Mouse (Mus musculus) bone marrow macrophage, adult 2 months (primary cell): ENCODE results near the gene Srgap3.

Experiments
- CTCF ChIP-seq: IDR thresholded peaks from 2 replicates; pipeline ENCODE4 v1.5.1; 2012; ENCODE audit warnings: low read depth, mild to moderate bottlenecking, low read length, moderate library complexity
- POLR2A ChIP-seq: IDR thresholded peaks from 2 replicates; pipeline ENCODE4 v1.6.1; 2012; ENCODE audit warnings: mild to moderate bottlenecking, low read depth, low read length, borderline replicate concordance

DNA sequence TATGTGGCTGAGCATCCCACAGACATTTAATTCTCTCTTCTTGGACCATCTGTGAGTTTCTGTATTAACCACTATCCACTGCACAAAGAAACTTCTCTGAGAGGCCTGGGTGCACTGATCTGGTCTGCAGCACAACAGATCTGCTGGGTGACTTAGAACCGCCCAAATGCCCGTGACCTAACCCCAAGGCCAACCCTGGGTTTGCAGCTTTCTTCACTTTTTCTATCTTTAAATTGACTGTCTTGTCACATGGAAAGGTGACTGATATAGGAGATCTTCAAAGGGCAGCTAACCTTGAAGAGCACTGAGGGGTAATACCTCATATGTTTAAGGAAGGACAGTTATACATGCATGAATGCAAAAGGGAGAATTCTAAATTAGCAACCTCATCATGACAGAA, 30.8 kb downstream of the Srgap3 start:
- TF ChIP-seq CTCF (no peak), POLR2A (no peak)
